Mouse (Mus musculus) gastrocnemius, adult 8-10 months (tissue): ENCODE measurements around the gene Gm45808. TPM values are rescaled to one million over a fixed set of nuclear protein-coding genes. Genes with fewer than 3 reads are reported as not detected.
"Not testable (repeated sequence)": the region's sequence is repeated elsewhere in the genome, so short reads cannot be mapped to it uniquely, and the experiment has no call there.

ENCODE experiments used
- DNase-seq, 2 experiments: peaks; one replicate each; pipeline ENCODE4 v3.0.0; 2022; ENCODE audit warnings: low spot score in 2 of 2
- total RNA-seq, 4 experiments: library from RNA; stranded (reverse); gene quantifications; 2 replicates each; pipeline ENCODE4 v1.2.4; 2022

The Gm45808 gene
- total RNA-seq, 4 experiments from 2014 or later = 9.7 to 19.4 (median 11.8) TPM

DNA sequence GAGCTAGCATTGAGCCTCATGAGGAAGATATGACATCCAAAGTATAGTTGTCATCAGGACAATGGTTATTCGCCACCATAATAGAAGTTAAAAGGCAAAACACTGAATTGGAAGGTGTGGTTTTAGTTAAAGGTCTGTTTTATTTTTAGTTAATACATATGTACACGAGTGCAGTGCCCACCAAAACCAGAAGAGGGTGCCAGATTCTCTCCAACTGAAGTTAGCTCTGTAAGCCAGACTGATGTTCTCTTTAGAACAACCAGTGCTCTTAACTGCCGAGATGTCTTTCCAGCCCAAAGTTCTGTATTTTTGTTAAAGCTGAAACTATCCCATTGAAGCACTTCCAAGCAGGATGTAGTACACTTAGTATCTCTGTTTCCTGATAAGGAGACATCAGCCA, 15.7 kb downstream of the Gm45808 start:
- no peak for DNase-seq

DNA sequence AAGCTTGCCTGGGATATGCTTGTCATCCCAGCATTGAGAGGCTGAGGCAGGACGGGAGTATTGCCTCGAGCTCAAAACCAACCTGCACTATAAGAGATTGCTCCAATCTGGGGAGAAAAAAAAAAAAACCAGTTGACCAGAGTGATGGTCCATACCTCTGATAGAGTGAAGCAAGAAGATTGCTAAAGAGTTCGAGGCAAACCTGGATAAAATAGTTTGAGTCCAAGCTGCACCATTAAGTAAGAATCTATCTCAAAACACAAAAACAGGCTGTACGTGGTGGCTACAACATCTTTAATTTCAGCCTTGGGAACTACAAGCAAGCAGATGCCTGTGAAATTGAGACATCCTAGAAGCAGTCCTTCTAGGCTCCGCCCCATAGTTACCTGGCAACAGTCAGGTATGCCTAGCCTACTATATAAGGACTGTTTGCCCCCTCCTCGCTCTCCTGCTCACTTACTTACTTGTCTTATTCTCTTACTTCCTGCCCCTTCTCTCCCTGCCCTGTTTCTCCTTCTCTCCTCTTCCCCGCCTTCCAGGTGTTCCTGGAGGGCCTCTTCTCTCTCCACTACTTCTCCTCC, 19.4 kb downstream of the Gm45808 start:
- DNase-seq = no peak

GRCm38 (mm10) chr7:45466283-45467089, 20.1 kb downstream of the Gm45808 start, which contains the start of gene Bax:
Gene Bax, minus strand, starts transcription at chr7:45466898.
- peak; percentile 94 to 95 for DNase-seq

DNA sequence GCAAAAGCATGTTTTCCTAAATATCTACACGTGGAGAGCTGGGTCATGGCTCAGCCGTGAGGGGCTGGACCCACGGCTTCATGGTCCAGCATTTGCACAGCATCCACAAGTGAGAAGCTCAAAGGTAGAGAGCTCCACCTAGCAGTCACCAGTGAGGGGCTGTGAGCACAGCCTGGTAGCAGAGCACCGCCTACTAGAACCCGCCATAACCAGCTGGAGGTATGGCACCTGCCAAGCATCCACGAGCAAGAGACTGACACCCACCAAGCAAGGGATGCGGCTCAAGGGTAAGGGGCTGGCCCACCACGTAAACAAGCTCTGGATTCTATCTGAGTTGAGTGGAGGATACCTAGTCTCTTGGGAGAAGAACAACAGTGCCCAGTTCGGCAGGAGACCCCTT, 21.1 kb downstream of the Gm45808 start:
- no peak for DNase-seq

DNA sequence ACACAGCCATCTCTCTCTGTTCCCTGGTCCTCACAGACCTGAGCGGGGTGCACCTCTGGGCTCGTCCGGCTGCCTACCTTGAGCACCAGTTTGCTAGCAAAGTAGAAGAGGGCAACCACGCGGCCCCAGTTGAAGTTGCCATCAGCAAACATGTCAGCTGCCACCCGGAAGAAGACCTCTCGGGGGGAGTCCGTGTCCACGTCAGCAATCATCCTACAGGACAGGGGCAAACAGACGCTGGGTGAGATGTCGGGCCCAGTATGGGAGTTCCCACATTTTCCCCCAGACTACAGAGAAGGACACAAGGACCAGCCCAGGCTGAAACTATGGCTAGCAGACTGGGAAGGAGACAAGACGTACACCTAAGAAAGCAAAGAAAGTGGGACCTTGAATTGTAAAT, 21.5 kb downstream of the Gm45808 start:
- DNase-seq = no peak

GRCm38 (mm10) chr7:45463987-45464778, 22.4 kb downstream of the Gm45808 start:
- DNase-seq = no peak

DNA sequence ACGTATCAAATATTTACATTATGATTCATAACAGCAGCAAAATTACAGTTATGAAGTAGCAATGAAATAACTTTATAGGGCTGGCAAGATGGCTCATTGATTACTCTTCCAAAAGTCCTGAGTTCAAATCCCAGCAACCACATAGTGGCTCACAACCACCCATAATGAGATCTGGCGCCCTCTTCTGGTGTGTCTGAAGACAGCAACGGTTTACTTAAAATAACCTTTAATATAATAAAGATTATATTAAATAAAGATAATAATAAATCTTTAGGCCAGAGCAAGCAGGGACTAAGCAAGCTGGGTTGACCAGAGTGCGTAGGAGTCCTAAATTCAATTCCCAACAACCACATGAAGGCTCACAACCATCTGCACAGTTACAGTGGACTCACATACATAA, 23.7 kb downstream of the Gm45808 start:
- DNase-seq = not testable (repeated sequence)

DNA sequence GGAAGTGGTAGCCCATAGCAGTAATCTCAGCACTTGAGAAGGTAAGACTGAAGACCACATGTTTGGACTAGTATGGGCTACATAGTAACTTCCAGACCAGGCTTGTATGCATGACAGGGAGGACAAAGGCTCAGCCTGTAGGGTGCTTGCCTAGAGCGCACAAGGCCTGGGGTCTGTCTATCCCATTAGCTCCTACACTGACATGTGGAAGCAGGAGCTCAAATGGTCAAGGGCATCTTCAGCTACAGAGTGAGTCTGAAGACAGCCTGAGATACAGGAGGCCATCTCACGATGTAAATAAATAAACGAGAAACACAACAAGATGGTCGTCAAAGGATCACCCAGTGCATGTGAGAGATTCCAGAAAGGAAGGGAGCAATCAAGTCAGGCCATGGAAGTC, 24.3 kb downstream of the Gm45808 start:
- no peak for DNase-seq

DNA sequence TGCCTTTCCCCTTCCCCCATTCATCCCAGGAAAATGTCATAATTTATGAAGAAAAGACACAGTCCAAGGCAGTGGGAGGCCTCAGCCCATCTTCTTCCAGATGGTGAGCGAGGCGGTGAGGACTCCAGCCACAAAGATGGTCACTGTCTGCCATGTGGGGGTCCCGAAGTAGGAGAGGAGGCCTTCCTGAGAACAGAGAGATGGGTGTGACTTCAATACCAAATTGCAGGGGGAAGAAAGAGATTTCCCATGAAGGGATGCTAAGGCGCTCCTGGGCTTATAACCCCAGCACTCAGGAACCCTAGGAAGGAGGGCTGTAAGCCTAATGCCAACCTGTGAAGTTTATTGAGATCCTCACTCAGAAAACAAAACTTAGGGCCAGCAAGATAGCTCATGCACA, 24.8 kb downstream of the Gm45808 start:
- no peak for DNase-seq

DNA sequence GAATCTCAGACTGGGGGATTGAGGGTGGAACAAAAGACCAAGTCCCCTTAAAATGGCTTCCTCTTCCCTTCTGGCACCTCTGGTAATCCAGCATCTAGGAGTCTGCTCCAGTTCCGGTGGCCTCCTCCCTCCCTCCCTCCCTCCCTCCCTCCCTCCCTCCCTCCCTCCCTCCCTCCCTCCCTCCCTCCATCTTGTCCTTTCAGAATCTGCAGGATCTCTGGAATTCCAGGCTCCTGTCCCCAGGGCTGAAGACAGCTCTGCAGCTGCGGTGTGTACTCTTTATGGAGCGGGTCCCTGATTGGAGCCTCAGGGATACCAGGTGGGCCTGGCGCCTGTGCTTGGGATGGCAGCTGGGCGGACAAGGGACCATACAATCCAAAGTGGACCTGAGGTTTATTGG, 25.3 kb downstream of the Gm45808 start:
- DNase-seq = no peak

DNA sequence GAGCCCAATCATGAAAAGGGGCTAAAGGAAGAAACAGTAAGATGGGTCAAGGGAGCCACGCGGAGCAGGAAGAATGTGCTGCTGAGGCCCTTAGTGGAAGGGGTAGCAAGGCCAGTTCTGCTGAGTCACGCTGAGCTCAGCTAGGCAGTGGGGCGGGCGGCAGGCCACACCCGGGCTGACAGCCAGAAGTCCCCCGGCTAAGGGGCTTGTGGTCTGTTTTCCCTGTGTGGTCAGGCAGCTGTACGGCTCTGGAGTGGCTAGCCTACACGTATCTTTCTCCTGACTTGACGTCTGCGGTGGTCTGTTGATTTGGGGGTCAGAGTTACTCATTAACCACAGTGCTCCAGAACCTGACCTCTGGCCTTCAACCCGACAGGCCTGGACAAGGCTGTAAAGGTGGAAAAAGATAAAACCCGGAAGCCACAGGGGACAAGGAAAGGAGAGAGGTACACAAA, 25.7 kb downstream of the Gm45808 start:
- DNase-seq = peak; percentile 57 to 67

- no peak for DNase-seq
Measured at GRCm38 (mm10) chr7:45460377-45460776, 26.2 kb downstream of the Gm45808 start.

DNA sequence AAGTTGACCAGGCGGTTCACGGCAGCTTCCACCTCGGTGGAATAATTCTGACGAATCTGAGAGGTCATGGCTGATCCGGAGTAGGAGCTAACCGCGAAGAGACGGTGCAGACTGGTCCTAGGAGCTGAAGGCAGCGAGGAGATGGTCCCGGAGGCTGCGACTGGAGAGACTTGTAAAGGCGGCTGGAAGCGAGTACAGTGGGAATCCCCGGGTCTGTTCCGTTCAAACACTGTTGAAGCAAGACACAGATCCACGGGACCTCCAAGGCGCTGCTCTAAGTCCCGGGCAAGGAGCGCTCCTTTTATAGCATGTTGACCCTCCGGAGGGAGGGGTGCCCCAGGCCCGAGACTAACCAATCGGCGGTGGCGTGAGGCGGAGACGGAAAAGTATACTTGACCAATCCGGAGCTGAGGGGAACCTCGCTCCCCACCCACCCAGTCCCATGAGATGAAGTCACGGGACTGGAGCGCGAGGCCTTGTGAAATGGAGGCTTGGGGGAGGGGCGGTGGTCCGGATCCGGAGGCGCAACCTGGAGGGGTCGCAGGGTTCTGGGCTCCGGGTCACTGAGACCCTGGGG, 27.0 kb downstream of the Gm45808 start, which contains the start of gene Ftl1:
Gene Ftl1, minus strand, starts transcription at position 321 of the 577 bp plus-strand sequence.
- peak; percentile 97 to 98 for DNase-seq

DNA sequence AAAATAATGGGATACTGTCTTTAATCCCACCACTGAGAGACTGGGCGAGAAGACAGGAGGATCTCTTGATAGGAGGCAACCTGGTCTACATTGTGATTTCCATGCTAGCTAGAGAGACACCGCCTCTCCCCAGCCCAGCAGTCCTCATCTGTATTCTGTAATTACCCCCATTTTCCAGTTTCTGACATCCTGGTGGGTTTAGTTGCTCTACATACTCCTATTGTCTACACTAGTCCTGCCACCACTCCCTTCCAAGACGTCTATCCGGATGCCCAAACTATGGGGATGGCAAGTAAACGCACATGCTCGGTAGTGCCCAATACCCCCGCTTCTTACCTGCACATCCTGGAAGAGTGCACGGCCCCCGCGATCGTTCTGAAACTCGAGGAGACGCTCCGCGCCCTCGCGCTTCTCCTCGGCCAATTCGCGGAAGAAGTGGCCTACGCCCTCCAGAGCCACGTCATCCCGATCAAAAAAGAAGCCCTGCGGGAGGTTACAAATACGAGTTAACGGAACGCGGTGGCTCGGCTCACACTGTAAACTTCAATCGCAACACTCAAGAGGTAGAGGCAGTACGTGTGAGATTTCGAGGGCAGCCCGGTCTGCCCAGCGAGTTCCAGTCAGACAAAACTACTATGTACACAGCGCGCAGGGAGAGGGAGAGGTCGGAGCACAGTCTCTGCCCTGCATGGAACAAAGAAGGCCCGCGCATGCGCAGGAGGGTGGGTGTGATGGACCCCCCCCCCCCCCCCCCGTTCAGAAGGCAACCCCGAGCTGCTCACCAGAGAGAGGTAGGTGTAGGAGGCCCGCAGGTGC, 27.7 kb downstream of the Gm45808 start:
- peak in 1 of 2 experiments; percentile 58 for DNase-seq

DNA sequence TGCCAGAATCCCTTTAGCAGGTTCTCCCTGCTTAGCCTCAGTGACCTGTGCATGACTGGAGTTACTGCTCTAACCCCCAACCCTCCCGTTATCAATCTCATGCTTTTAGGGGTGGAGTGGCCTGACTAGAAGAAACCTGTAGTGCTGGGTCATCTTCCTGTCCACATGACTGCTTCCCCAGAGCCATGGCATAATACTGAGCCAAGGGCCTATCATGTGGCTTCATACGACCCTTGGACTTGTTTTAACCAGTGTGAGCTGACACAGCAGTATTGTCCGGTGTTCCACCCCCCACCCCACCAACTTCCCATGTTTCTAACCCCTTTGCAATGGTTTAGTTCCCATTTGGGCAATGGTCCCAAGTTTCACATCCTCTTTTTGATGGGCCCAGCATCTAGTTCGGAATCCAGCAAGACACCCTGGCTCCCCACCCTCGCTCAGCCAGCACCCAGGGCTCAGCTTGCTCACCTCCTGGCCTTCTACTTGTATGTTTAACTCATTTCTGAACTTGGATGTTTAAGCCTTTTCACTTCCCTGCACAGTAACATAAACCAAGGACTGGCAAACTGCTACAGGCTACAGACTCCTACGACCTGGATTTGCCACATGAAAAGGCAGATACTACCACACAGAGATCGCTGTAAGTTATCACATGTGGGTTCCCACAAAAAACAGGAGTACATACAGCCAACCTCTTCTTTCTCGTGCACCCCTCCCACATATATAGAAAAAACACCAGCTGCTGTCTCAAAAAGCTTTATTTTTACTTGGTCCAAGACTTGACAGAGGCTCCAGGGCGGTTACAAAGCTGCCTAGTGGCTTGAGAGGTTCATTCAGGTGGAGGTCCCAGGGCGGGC, 29.2 kb downstream of the Gm45808 start:
- no peak for DNase-seq

- DNase-seq = no peak
Measured at GRCm38 (mm10) chr7:45456721-45457203, 29.8 kb downstream of the Gm45808 start.

- DNase-seq = no peak
Measured at GRCm38 (mm10) chr7:45455932-45456696, 30.5 kb downstream of the Gm45808 start.

DNA sequence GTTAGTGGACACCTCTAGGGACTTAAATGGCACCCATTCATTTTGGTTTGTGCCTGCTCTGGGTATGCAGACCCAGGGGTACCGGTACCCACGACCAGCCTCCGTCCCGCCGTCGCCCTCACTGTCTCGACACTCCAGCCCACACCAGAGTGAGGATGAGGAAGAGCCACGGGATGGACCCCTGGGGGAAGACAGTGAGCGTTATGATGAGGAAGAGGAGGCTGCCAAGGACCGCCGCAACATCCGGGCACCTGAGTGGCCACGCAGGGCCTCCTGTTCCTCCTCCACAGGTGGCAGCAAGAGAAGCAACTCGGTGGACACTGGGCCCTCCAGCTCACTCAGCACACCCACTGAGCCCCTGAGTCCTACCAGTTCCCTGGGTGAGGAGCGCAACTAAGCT, 31.6 kb downstream of the Gm45808 start:
- no peak for DNase-seq
